ENCODE assay signal across 8 mouse cellular contexts in the genomic region with DNA sequence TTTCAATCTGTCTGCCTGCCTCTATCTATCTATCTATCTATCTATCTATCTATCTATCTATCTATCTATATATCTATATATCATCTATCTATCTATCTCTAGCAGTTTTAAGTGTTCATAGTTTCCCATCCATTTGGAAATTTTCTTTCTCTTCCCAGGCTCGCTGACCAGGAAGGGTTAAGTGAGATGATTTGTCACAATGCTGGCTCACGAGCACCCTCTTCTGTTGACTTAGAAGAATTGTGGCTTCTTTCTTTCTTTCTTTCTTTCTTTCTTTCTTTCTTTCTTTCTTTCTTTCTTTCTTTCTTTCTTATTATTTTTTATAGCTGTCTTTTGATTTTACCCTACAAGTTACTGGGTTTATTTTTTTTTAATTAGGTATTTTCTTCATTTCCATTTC.
DNase-seq lines count a peak whose midpoint lies in the region; ATAC-seq and TF ChIP-seq lines count a peak whose summit lies in the region.
"Not testable (repeated sequence)": the region's sequence is repeated elsewhere in the genome, so short reads cannot be mapped to it uniquely, and the experiment has no call there.

No protein-coding gene starts in this region.

- H3K27ac ChIP-seq in forebrain, embryonic 15.5 days (replicated peaks): 0 out of 2 replicates have a peak overlapping the region, but pooled peaks have one; percentile 40
- H3K27ac ChIP-seq in hindbrain, embryonic 11.5 days (ENCODE audit: low read depth, low read length): not testable (repeated sequence)
- H3K27ac ChIP-seq in layer of hippocampus, adult 2 months: peak overlapping the region; percentile 82

- H3K36me3 ChIP-seq in forebrain, embryonic 15.5 days; hindbrain, embryonic 11.5 days (ENCODE audit: control insufficient read depth, insufficient read depth, low read length): not testable (repeated sequence)

- CTCF ChIA-PET in Patski (lab: Charles Lee): not testable (repeated sequence)

- not testable (repeated sequence) for H3K9me3 ChIP-seq in forebrain, embryonic 15.5 days; hindbrain, embryonic 11.5 days (ENCODE audit: control insufficient read depth, low read length)

- in situ Hi-C loops in Patski (cut with MboI; ENCODE audit: low pct_unique_long_range_greater_than_20kb): loop anchor here (5.0 to 10.0 kb wide), 2 partner anchors 501 to 634 kb away; a partner anchor contains a TSS

- not testable (repeated sequence) for H3K4me1 ChIP-seq in forebrain, embryonic 15.5 days; hindbrain, embryonic 11.5 days (replicated peaks; ENCODE audit: control insufficient read depth, insufficient read depth, low read length)

- peak; percentile 74 for TF ChIP-seq CTCF in Patski (IDR thresholded peaks at IDR 0.05)
- peak; percentile 85 for TF ChIP-seq CTCF in layer of hippocampus, adult 2 months (conservative IDR thresholded peaks at IDR 0.05)

- POLR2A ChIA-PET in Patski (lab: Charles Lee): interaction anchor here (0.7 to 1.3 kb wide), 2 partner anchors 8 to 647 kb away, joined by 3 read pairs; no protein-coding TSS in a partner anchor

- peak overlapping the region; percentile 26; the same call in 1 of the 2 replicates for H3K4me2 ChIP-seq in forebrain, embryonic 15.5 days (replicated peaks)
- H3K4me2 ChIP-seq in hindbrain, embryonic 11.5 days (replicated peaks; ENCODE audit: low read depth, low read length): not testable (repeated sequence)

- H3K27me3 ChIP-seq in Patski; forebrain, embryonic 15.5 days; hindbrain, embryonic 11.5 days (ENCODE audit: control insufficient read depth, insufficient read depth, low read length): not testable (repeated sequence)

- not testable (repeated sequence) for ATAC-seq in Patski; forebrain, embryonic 15.5 days (replicated peaks); hindbrain, embryonic 11.5 days (ENCODE audit: low FRiP score)

- DNase-seq in 416B (ENCODE audit: low read depth): peak; percentile 76
- not testable (repeated sequence) for DNase-seq in Patski (ENCODE audit: low read depth, low spot score); layer of hippocampus, adult 2 months (ENCODE audit: low spot score in 2 of 2)
- peak; percentile 51 to 59 for DNase-seq in cerebellum, postnatal 14 days
- peak; percentile 57 for DNase-seq in hindbrain, embryonic 11.5 days (ENCODE audit: low spot score)
- peak; percentile 52 for DNase-seq in lung, postnatal 10 days
- DNase-seq in retina, embryonic 14.5 days (ENCODE audit: low spot score): peak; percentile 74

- 0% methylated on average over 2 of the region's 2 CpGs for WGBS in forebrain, embryonic 15.5 days
- WGBS in hindbrain, embryonic 11.5 days: 6% methylated on average over 2 of the region's 2 CpGs

- H3K4me3 ChIP-seq in forebrain, embryonic 15.5 days; hindbrain, embryonic 11.5 days (ENCODE audit: low read depth, low read length): not testable (repeated sequence)
- peak overlapping the region; percentile 53 for H3K4me3 ChIP-seq in layer of hippocampus, adult 2 months

- not testable (repeated sequence) for H3K9ac ChIP-seq in forebrain, embryonic 15.5 days (replicated peaks); hindbrain, embryonic 11.5 days (ENCODE audit: low read depth, low read length)
